Mouse (Mus musculus): ENCODE measurements around the gene Tmem222. TPM values are rescaled to one million over a fixed set of nuclear protein-coding genes. Genes with fewer than 3 reads are reported as not detected.

Gene Tmem222
- polyA plus RNA-seq, 2 experiments: 31.6 to 36.4 TPM

DNA sequence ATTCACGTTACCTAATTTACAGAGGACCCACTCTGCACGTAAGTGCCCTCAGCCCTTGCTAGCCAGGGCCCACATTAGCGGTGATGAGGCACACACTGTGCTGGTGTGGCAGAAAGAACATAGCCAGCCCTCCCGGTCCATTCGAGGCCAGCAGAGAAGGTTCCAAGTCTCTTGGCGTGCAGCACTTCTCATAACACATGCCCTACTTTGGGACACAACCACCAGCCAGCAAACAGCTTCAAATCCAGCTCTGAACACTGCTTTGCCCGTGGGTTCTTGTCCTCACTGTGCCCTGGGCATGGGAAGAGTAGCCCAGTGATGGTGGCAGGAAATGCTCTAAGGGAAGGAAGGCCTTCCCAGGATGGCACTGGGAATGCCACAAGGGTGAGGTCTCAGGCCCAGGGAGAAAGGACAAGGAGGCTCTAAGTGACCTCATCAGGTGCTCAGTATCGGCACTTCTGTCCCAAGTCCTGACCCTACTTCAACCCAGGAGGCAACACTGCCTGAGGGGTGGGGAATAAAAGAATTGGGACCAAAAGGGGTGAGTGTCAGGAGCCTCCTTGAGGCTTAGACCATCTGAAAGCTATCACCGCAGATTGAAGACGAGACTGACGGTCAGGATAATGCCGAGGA is 11.2 kb downstream of the Tmem222 start:
- H3K9me3 ChIP-seq (ENCODE audit: control insufficient read depth, low read length): no peaks in the 10 kb centered on the region
- H3K27me3 ChIP-seq (ENCODE audit: control insufficient read depth, insufficient read depth, low read length): no peaks in the 10 kb centered on the region
- H3K4me3 ChIP-seq (ENCODE audit: insufficient read depth in 1 of 2, low read depth in 2 of 2, low read length in 2 of 2): no peak overlapping the region
- peaks cover 36% of the 10 kb centered on the region for H3K36me3 ChIP-seq (replicated peaks; ENCODE audit: control insufficient read depth, insufficient read depth, low read depth)
- TF ChIP-seq CTCF (IDR thresholded peaks at IDR 0.05; ENCODE audit: low read depth) (no peak), EP300 (IDR thresholded peaks at IDR 0.05; ENCODE audit: low read depth) (no peak)
- H3K27ac ChIP-seq: no peak overlapping the region
- WGBS (ENCODE audit: insufficient replicate concordance): 80% methylated on average over 12 of the region's 12 CpGs
- ATAC-seq (ENCODE audit: insufficient read depth) (no peak), DNase-seq (ENCODE audit: low read depth in 3 of 3, low spot score in 3 of 3) (no peak)
- H3K4me2 ChIP-seq (ENCODE audit: low read depth): no peak overlapping the region
- no peak overlapping the region for H3K9ac ChIP-seq (replicated peaks)
- no peaks in the 10 kb centered on the region; a peak in 1 of 4 replicates for H3K4me1 ChIP-seq (replicated peaks; ENCODE audit: control insufficient read depth in 2 of 2, insufficient read depth in 2 of 2, low read length in 1 of 2)

DNA sequence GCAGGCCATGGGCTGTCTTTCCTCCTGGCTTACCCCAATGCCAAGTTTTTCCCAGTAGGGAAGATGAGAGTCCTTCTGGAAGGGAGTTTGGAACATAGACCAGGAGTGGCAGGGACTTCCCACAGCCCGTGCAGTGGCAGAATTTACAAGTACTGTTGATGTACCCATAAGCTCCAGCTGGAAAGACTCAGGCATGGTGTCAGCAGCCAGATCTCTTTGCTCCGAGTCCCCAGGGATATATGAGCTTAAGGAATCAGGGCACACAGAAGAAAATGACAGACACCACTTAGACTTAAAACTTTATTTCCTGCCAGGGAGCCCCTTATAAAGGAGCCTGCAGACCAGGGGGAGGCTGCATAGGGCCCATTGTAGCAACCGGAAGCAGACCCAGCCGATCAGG is 11.8 kb downstream of the Tmem222 start:
- TF ChIP-seq CTCF (IDR thresholded peaks at IDR 0.05; ENCODE audit: low read depth): no peak
- TF ChIP-seq EP300 (IDR thresholded peaks at IDR 0.05; ENCODE audit: low read depth): no peak
- H3K4me2 ChIP-seq (ENCODE audit: low read depth): no peak overlapping the region
- no peak overlapping the region for H3K9ac ChIP-seq (replicated peaks)
- no peak for DNase-seq (ENCODE audit: low read depth in 3 of 3, low spot score in 3 of 3)
- WGBS (ENCODE audit: insufficient replicate concordance): 82% methylated on average over 4 of the region's 4 CpGs
- no peak overlapping the region for H3K4me3 ChIP-seq (ENCODE audit: insufficient read depth in 1 of 2, low read depth in 2 of 2, low read length in 2 of 2)
- H3K9me3 ChIP-seq (ENCODE audit: control insufficient read depth, low read length): no peaks in the 10 kb centered on the region
- peaks cover 36% of the 10 kb centered on the region for H3K36me3 ChIP-seq (replicated peaks; ENCODE audit: control insufficient read depth, insufficient read depth, low read depth)
- no peaks in the 10 kb centered on the region for H3K27me3 ChIP-seq (ENCODE audit: control insufficient read depth, insufficient read depth, low read length)
- no peak overlapping the region for H3K27ac ChIP-seq
- ATAC-seq (ENCODE audit: insufficient read depth): no peak
- H3K4me1 ChIP-seq (replicated peaks; ENCODE audit: control insufficient read depth in 2 of 2, insufficient read depth in 2 of 2, low read length in 1 of 2): no peaks in the 10 kb centered on the region; a peak in 1 of 4 replicates

DNA sequence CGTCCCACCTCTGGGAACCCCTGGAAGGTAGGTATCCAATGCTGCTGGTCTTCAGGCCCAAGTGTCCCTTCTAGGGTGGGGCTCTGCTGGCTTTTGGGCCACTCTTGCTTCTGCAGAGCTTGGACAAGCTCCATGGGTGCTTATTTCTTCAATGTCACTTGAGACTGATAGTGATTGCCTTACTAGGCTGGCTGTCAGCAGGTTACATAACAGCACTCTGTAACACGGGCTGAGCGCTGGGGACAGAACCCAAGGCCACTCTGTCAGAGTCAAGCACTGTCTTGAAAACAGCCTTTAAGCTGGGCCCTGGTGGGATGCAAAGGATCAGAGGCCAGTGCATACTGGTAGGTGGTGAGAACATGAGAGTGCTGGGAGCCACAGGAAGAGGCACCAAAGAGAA is 12.3 kb downstream of the Tmem222 start:
- Histone ChIP-seq H3K27me3 (ENCODE audit: control insufficient read depth, insufficient read depth, low read length) (no peaks in the 10 kb centered on the region), H3K27ac (no peak overlapping the region), H3K4me1 (replicated peaks; ENCODE audit: control insufficient read depth in 2 of 2, insufficient read depth in 2 of 2, low read length in 1 of 2) (no peaks in the 10 kb centered on the region; a peak in 1 of 4 replicates), H3K9ac (replicated peaks) (no peak overlapping the region), H3K4me2 (ENCODE audit: low read depth) (no peak overlapping the region), H3K36me3 (replicated peaks; ENCODE audit: control insufficient read depth, insufficient read depth, low read depth) (peaks cover 36% of the 10 kb centered on the region), H3K4me3 (ENCODE audit: insufficient read depth in 1 of 2, low read depth in 2 of 2, low read length in 2 of 2) (no peak overlapping the region), H3K9me3 (ENCODE audit: control insufficient read depth, low read length) (no peaks in the 10 kb centered on the region)
- TF ChIP-seq EP300 (IDR thresholded peaks at IDR 0.05; ENCODE audit: low read depth) (no peak), CTCF (IDR thresholded peaks at IDR 0.05; ENCODE audit: low read depth) (no peak)
- WGBS (ENCODE audit: insufficient replicate concordance): 85% methylated on average over 3 of the region's 3 CpGs
- DNase-seq (ENCODE audit: low read depth in 3 of 3, low spot score in 3 of 3): no peak
- no peak for ATAC-seq (ENCODE audit: insufficient read depth)

DNA sequence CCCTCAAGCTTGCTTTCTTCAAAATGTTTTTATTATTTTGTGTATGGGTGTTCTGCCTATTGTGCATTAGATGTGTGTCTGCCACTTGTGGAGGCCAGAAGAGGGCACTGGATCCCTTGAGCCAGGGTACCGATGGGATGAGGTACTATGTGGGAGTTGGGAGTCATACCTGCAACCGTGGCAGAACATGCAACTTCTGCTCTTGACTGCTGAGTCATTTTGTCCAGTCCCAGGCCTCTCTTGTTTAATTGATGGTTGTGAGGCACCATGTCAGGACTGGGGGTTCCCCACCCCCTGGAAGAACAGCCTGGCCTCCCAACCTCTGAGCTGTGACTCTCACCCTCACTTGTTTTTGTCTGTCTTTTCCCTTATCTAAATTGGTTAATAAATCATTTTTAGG is 13.0 kb downstream of the Tmem222 start:
- ATAC-seq (ENCODE audit: insufficient read depth): no peak
- Histone ChIP-seq H3K27ac (no peak overlapping the region), H3K36me3 (replicated peaks; ENCODE audit: control insufficient read depth, insufficient read depth, low read depth) (peaks cover 34% of the 10 kb centered on the region), H3K9ac (replicated peaks) (no peak overlapping the region), H3K27me3 (ENCODE audit: control insufficient read depth, insufficient read depth, low read length) (no peaks in the 10 kb centered on the region), H3K9me3 (ENCODE audit: control insufficient read depth, low read length) (no peaks in the 10 kb centered on the region), H3K4me3 (ENCODE audit: insufficient read depth in 1 of 2, low read depth in 2 of 2, low read length in 2 of 2) (no peak overlapping the region), H3K4me1 (replicated peaks; ENCODE audit: control insufficient read depth in 2 of 2, insufficient read depth in 2 of 2, low read length in 1 of 2) (no peaks in the 10 kb centered on the region; a peak in 1 of 4 replicates), H3K4me2 (ENCODE audit: low read depth) (no peak overlapping the region)
- DNase-seq (ENCODE audit: low read depth in 3 of 3, low spot score in 3 of 3): no peak
- WGBS (ENCODE audit: insufficient replicate concordance): 74% methylated on average over 2 of the region's 2 CpGs
- TF ChIP-seq CTCF (IDR thresholded peaks at IDR 0.05; ENCODE audit: low read depth) (0 out of 2 replicates have a peak, but pooled peaks have one; percentile 2), EP300 (IDR thresholded peaks at IDR 0.05; ENCODE audit: low read depth) (no peak)

DNA sequence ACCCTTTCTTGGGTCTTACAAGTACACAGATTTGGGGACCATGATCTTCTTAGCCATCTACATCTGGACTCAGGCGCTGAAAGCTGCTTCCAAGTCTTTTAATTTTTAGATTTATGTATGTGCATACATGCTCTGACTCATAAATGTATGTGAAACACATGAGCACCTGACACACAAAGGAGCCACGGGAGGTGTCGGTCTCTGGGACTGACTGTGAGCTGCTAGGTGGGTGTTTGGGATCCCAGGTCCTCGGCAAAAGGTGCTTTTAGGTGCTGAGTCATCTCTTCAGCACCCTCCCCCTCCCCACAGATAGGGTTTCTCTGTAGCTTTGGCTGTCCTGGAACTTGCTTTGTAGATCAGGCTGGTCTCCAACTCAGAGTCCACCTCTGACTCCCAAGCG is 13.8 kb downstream of the Tmem222 start:
- H3K4me2 ChIP-seq (ENCODE audit: low read depth): no peak overlapping the region
- H3K9me3 ChIP-seq (ENCODE audit: control insufficient read depth, low read length): no peaks in the 10 kb centered on the region
- no peak overlapping the region for H3K9ac ChIP-seq (replicated peaks)
- peaks cover 27% of the 10 kb centered on the region for H3K36me3 ChIP-seq (replicated peaks; ENCODE audit: control insufficient read depth, insufficient read depth, low read depth)
- ATAC-seq (ENCODE audit: insufficient read depth): no peak
- WGBS (ENCODE audit: insufficient replicate concordance): 66% methylated on average over 5 of the region's 5 CpGs
- no peak for DNase-seq (ENCODE audit: low read depth in 3 of 3, low spot score in 3 of 3)
- H3K27ac ChIP-seq: no peak overlapping the region
- no peaks in the 10 kb centered on the region for H3K27me3 ChIP-seq (ENCODE audit: control insufficient read depth, insufficient read depth, low read length)
- H3K4me3 ChIP-seq (ENCODE audit: insufficient read depth in 1 of 2, low read depth in 2 of 2, low read length in 2 of 2): no peak overlapping the region
- no peak for TF ChIP-seq EP300 (IDR thresholded peaks at IDR 0.05; ENCODE audit: low read depth)
- TF ChIP-seq CTCF (IDR thresholded peaks at IDR 0.05; ENCODE audit: low read depth): no peak
- no peaks in the 10 kb centered on the region; a peak in 1 of 4 replicates for H3K4me1 ChIP-seq (replicated peaks; ENCODE audit: control insufficient read depth in 2 of 2, insufficient read depth in 2 of 2, low read length in 1 of 2)
